Mouse (Mus musculus): ENCODE data around the gene Prpf18. TPM values are rescaled to one million over a fixed set of nuclear protein-coding genes. Genes with fewer than 3 reads are reported as not detected.
"Not testable (repeated sequence)": the region's sequence is repeated elsewhere in the genome, so short reads cannot be mapped to it uniquely, and the experiment has no call there.

Gene Prpf18
- polyA plus RNA-seq, 1 experiment from 2014 or later: 39.0 TPM

- Histone ChIP-seq H3K36me3 (peaks cover 75% of the 10 kb centered on the region), H3K4me2 (replicated peaks) (no peak overlapping the region), H3K27me3 (no peaks in the 10 kb centered on the region), H3K9me3 (no peaks in the 10 kb centered on the region), H3K4me1 (no peaks in the 10 kb centered on the region), H3K9ac (no peak overlapping the region), H3K27ac (no peak overlapping the region), H3K4me3 (no peak overlapping the region)
- WGBS: 95% methylated on average over 10 of the region's 10 CpGs
- no peak for ATAC-seq (ENCODE audit: low FRiP score, low read depth)
Observed at GRCm38 (mm10) chr2:4630197-4630835, 21.6 kb downstream of the Prpf18 start.

GRCm38 (mm10) chr2:4629470-4629869 is 22.4 kb downstream of the Prpf18 start:
- no peak for ATAC-seq (ENCODE audit: low FRiP score, low read depth)
- H3K9me3 ChIP-seq: no peaks in the 10 kb centered on the region
- no peaks in the 10 kb centered on the region for H3K27me3 ChIP-seq
- WGBS: 89% methylated on average over 11 of the region's 11 CpGs
- H3K27ac ChIP-seq: no peak overlapping the region
- peaks cover 69% of the 10 kb centered on the region for H3K36me3 ChIP-seq
- H3K4me1 ChIP-seq: no peaks in the 10 kb centered on the region
- no peak overlapping the region for H3K4me3 ChIP-seq
- H3K4me2 ChIP-seq (replicated peaks): no peak overlapping the region
- no peak overlapping the region for H3K9ac ChIP-seq

DNA sequence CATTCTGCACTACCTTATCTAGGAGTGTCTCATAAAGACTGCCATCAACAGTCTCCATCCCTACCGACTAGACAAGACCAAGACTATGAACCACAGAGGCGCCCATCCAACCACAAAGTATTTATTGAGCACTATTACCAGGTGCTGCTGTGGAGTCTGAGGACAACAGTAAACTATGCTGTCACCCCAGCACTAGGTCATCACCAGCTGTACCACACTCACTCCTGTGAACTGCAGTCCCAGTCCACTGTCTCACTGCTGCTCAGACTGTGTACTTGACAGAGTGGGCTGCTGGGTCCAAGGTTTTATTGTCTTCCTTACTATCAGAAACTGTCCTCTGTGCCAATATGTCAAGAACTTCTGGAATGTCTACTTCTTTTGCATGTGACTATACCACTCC is 23.0 kb downstream of the Prpf18 start:
- H3K4me3 ChIP-seq: no peak overlapping the region
- H3K4me2 ChIP-seq (replicated peaks): no peak overlapping the region
- no peak overlapping the region for H3K27ac ChIP-seq
- 100% methylated on average over 2 of the region's 2 CpGs for WGBS
- H3K9ac ChIP-seq: no peak overlapping the region
- no peaks in the 10 kb centered on the region for H3K27me3 ChIP-seq
- H3K4me1 ChIP-seq: no peaks in the 10 kb centered on the region
- peaks cover 69% of the 10 kb centered on the region for H3K36me3 ChIP-seq
- ATAC-seq (ENCODE audit: low FRiP score, low read depth): no peak
- no peaks in the 10 kb centered on the region for H3K9me3 ChIP-seq

GRCm38 (mm10) chr2:4626911-4627310 is 25.0 kb downstream of the Prpf18 start:
- 85% methylated on average over 3 of the region's 3 CpGs for WGBS
- H3K9ac ChIP-seq: no peak overlapping the region
- H3K4me1 ChIP-seq: peaks cover under 1% of the 10 kb centered on the region
- H3K4me2 ChIP-seq (replicated peaks): no peak overlapping the region
- no peaks in the 10 kb centered on the region for H3K27me3 ChIP-seq
- H3K27ac ChIP-seq: no peak overlapping the region
- no peak overlapping the region for H3K4me3 ChIP-seq
- H3K9me3 ChIP-seq: no peaks in the 10 kb centered on the region
- H3K36me3 ChIP-seq: peaks cover 66% of the 10 kb centered on the region
- no peak for ATAC-seq (ENCODE audit: low FRiP score, low read depth)

- peak overlapping the region; percentile 85 for H3K27ac ChIP-seq
- no peaks in the 10 kb centered on the region for H3K27me3 ChIP-seq
- no peak overlapping the region for H3K9ac ChIP-seq
- no peak overlapping the region for H3K4me3 ChIP-seq
- WGBS: 64% methylated on average over 3 of the region's 3 CpGs
- peak overlapping the region; percentile 32; the same call in 1 of the 2 replicates for H3K4me2 ChIP-seq (replicated peaks)
- no peaks in the 10 kb centered on the region for H3K9me3 ChIP-seq
- peaks cover 28% of the 10 kb centered on the region for H3K36me3 ChIP-seq
- ATAC-seq (ENCODE audit: low FRiP score, low read depth): 0 out of 2 replicates have a peak, but pooled peaks have one; percentile 14
- H3K4me1 ChIP-seq: peaks cover 25% of the 10 kb centered on the region
Observed at GRCm38 (mm10) chr2:4621471-4621985, 30.4 kb downstream of the Prpf18 start.

GRCm38 (mm10) chr2:4620640-4621401 is 31.1 kb downstream of the Prpf18 start:
- Histone ChIP-seq H3K9ac (no peak overlapping the region), H3K27ac (peak overlapping the region; percentile 85), H3K9me3 (no peaks in the 10 kb centered on the region), H3K27me3 (no peaks in the 10 kb centered on the region), H3K4me1 (peaks cover 25% of the 10 kb centered on the region), H3K4me3 (no peak overlapping the region), H3K4me2 (replicated peaks) (peak overlapping the region; percentile 32), H3K36me3 (peaks cover 22% of the 10 kb centered on the region)
- peak; percentile 87 for ATAC-seq (ENCODE audit: low FRiP score, low read depth)
- 36% methylated on average over 12 of the region's 12 CpGs for WGBS

GRCm38 (mm10) chr2:4619893-4620593 is 31.9 kb downstream of the Prpf18 start:
- Histone ChIP-seq H3K9ac (no peak overlapping the region), H3K27me3 (no peaks in the 10 kb centered on the region), H3K4me2 (replicated peaks) (0 out of 2 replicates have a peak overlapping the region, but pooled peaks have one; percentile 32), H3K4me3 (no peak overlapping the region), H3K9me3 (no peaks in the 10 kb centered on the region), H3K27ac (peak overlapping the region; percentile 85; the same call in 1 of the 2 replicates), H3K36me3 (peaks cover 27% of the 10 kb centered on the region), H3K4me1 (peaks cover 25% of the 10 kb centered on the region)
- peak; percentile 41 for ATAC-seq (ENCODE audit: low FRiP score, low read depth)
- 35% methylated on average over 6 of the region's 6 CpGs for WGBS

DNA sequence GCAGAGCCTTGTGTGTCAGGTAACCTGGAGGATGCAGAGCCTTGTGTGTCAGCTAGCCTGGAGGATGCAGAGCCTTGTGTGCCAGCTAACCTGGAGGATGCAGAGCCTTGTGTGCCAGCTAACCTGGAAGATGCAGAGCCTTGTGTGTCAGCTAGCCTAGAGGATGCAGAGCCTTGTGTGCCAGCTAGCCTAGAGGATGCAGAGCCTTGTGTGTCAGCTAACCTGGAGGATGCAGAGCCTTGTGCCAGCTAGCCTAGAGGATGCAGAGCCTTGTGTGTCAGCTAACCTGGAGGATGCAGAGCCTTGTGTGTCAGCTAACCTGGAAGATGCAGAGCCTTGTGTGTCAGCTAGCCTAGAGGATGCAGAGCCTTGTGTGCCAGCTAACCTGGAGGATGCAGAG is 32.8 kb downstream of the Prpf18 start:
- H3K4me2 ChIP-seq (replicated peaks); ATAC-seq (ENCODE audit: low FRiP score, low read depth); H3K27me3 ChIP-seq; H3K9ac ChIP-seq; H3K4me3 ChIP-seq; H3K9me3 ChIP-seq; H3K27ac ChIP-seq: not testable (repeated sequence)
- Histone ChIP-seq H3K36me3 (peaks cover 21% of the 10 kb centered on the region), H3K4me1 (peaks cover 25% of the 10 kb centered on the region)

DNA sequence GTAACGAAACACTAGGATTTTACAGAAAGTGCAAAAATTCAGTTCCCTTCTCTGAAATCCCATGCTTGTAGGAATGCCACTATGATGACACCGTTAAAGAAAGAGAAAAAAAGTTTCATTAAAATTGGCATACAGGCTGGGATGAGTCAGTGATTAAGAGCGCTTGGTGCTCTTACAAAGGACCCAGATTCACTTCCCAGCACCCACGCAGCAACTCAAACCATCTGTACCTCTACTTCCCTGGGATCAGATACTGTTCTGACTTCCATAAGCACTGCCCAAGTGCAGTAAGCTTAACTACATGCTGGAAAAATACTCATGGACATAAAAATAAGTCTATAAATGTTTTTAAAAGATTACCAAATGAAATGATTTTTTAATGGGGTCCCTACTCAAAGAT is 34.9 kb downstream of the Prpf18 start:
- WGBS: 86% methylated on average over 4 of the region's 4 CpGs

GRCm38 (mm10) chr2:4615014-4615546 is 36.8 kb downstream of the Prpf18 start:
- Histone ChIP-seq H3K4me1 (peaks cover 23% of the 10 kb centered on the region), H3K4me2 (replicated peaks) (no peak overlapping the region), H3K9me3 (no peaks in the 10 kb centered on the region), H3K27ac (no peak overlapping the region), H3K36me3 (peaks cover 40% of the 10 kb centered on the region), H3K9ac (no peak overlapping the region), H3K4me3 (no peak overlapping the region), H3K27me3 (no peaks in the 10 kb centered on the region)
- WGBS: 88% methylated on average over 2 of the region's 2 CpGs
- no peak for ATAC-seq (ENCODE audit: low FRiP score, low read depth)

More for the DNA sequence above, 34.9 kb downstream of the Prpf18 start:
- Histone ChIP-seq H3K4me1 (peaks cover 33% of the 10 kb centered on the region), H3K27ac (no peak overlapping the region), H3K4me2 (replicated peaks) (no peak overlapping the region), H3K36me3 (peaks cover 21% of the 10 kb centered on the region), H3K9me3 (no peaks in the 10 kb centered on the region), H3K9ac (no peak overlapping the region), H3K4me3 (no peak overlapping the region), H3K27me3 (no peaks in the 10 kb centered on the region)
- ATAC-seq (ENCODE audit: low FRiP score, low read depth): no peak

GRCm38 (mm10) chr2:4614276-4614929 is 37.5 kb downstream of the Prpf18 start:
- H3K27me3 ChIP-seq; H3K9ac ChIP-seq; H3K4me3 ChIP-seq; H3K9me3 ChIP-seq; ATAC-seq (ENCODE audit: low FRiP score, low read depth); H3K27ac ChIP-seq; H3K4me2 ChIP-seq (replicated peaks): not testable (repeated sequence)
- H3K36me3 ChIP-seq: peaks cover 47% of the 10 kb centered on the region
- whole genome bisulfite sequencing: 50% methylated on average over 6 of the region's 6 CpGs
- H3K4me1 ChIP-seq: peaks cover 18% of the 10 kb centered on the region; the same call in 1 of the 2 replicates

Data from limb, embryonic 13.5 days (tissue).